ENCODE assay signal across 8 mouse cellular contexts in the genomic region with DNA sequence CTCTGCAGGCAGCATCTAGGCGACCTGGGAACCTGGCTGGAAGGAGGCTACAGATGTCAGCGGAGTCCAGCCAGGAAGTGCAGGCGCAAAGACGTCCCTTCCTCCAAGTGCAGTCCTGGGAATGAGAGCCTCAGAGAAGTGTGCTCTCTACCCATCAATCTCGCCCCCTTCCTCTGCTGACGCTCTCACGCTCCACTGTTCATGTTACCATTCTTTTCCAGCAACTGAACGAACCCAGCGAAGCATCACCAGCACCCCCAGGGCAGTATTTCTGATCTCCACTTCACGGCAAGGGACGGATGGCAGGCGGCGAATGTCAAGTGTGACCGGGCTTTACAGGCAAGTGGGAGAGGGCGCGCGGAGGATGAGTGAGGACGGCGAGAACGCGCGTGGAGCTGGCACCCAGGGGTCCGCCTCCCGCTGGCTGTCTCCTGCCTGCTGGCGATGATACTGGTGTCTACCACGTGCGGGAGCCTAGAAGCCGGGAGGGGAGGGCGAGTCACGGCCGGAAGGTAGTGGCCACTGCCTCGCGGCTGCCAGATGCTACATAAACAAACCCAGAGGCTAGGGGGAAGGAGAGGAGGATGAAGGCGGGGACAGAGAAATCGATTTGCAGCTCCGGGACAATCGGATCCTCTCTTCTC. TPM values are rescaled to one million over a fixed set of nuclear protein-coding genes. Genes with fewer than 3 reads are reported as not detected.
DNase-seq lines count a peak whose midpoint lies in the region; ATAC-seq and TF ChIP-seq lines count a peak whose summit lies in the region.

A gene (minus strand): TSS at position 445 of the 644 bp plus-strand sequence.

- peak within 1 kb of the TSS; percentile 74 for H3K9ac ChIP-seq in heart, embryonic 13.5 days
- peak within 1 kb of the TSS; percentile 64 for H3K9ac ChIP-seq in forebrain, postnatal 0 days
- H3K9ac ChIP-seq in midbrain, embryonic 13.5 days (replicated peaks) = peak within 1 kb of the TSS; percentile 77

- no peak; the same call in 1 of the 2 replicates for TF ChIP-seq CTCF in forebrain, postnatal 0 days (IDR thresholded peaks at IDR 0.05; ENCODE audit: low read depth)

- DNase-seq in heart, adult 8-10 months (ENCODE audit: low spot score) = no peak
- peak; percentile 12 for DNase-seq in cerebellum, adult 11-12 months
- peak; percentile 73 for DNase-seq in forebrain, postnatal 0 days
- peak; percentile 62 to 77 for DNase-seq in layer of hippocampus, postnatal 14 days (ENCODE audit: low spot score in 2 of 2)
- DNase-seq in testis, postnatal 14 days (ENCODE audit: low spot score) = peak; percentile 3
- no peak for DNase-seq in spleen, adult 18-20 months

- under 1% methylated on average over 37 of the region's 37 CpGs for WGBS in heart, embryonic 13.5 days
- 1% methylated on average over 37 of the region's 37 CpGs for whole genome bisulfite sequencing in forebrain, postnatal 0 days
- WGBS in midbrain, embryonic 13.5 days = 0% methylated on average over 37 of the region's 37 CpGs

- H3K27me3 ChIP-seq in heart, embryonic 13.5 days (replicated peaks) = peaks cover 31% of the 10 kb centered on the region
- H3K27me3 ChIP-seq in forebrain, postnatal 0 days (ENCODE audit: insufficient read depth, low read length) = no peaks in the 10 kb centered on the region
- H3K27me3 ChIP-seq in midbrain, embryonic 13.5 days = peaks cover 10% of the 10 kb centered on the region; the same call in 1 of the 2 replicates

- H3K4me3 ChIP-seq in heart, embryonic 13.5 days = peak within 1 kb of the TSS; percentile 70
- H3K4me3 ChIP-seq in forebrain, postnatal 0 days (ENCODE audit: low read depth, low read length) = peak within 1 kb of the TSS; percentile 60
- H3K4me3 ChIP-seq in midbrain, embryonic 13.5 days (replicated peaks) = peak within 1 kb of the TSS; percentile 68

- no peaks in the 10 kb centered on the region for H3K36me3 ChIP-seq in heart, embryonic 13.5 days
- H3K36me3 ChIP-seq in forebrain, postnatal 0 days (ENCODE audit: insufficient read depth) = no peaks in the 10 kb centered on the region
- no peaks in the 10 kb centered on the region for H3K36me3 ChIP-seq in midbrain, embryonic 13.5 days

- H3K27ac ChIP-seq in heart, embryonic 13.5 days (replicated peaks) = no peak within 1 kb of the TSS
- peak within 1 kb of the TSS; percentile 76 for H3K27ac ChIP-seq in forebrain, postnatal 0 days (ENCODE audit: low read depth, low read length)
- peak within 1 kb of the TSS; percentile 68 for H3K27ac ChIP-seq in midbrain, embryonic 13.5 days

- H3K4me1 ChIP-seq in heart, embryonic 13.5 days = peaks cover 11% of the 10 kb centered on the region
- H3K4me1 ChIP-seq in forebrain, postnatal 0 days (ENCODE audit: insufficient read depth) = no peaks in the 10 kb centered on the region
- H3K4me1 ChIP-seq in midbrain, embryonic 13.5 days (replicated peaks) = peaks cover 12% of the 10 kb centered on the region

- peak within 1 kb of the TSS; percentile 98 for H3K4me2 ChIP-seq in heart, embryonic 13.5 days
- H3K4me2 ChIP-seq in forebrain, postnatal 0 days (ENCODE audit: low read depth) = peak within 1 kb of the TSS; percentile 76
- H3K4me2 ChIP-seq in midbrain, embryonic 13.5 days (replicated peaks) = peak within 1 kb of the TSS; percentile 90

- H3K9me3 ChIP-seq in heart, embryonic 13.5 days = no peaks in the 10 kb centered on the region
- H3K9me3 ChIP-seq in forebrain, postnatal 0 days (ENCODE audit: low read length) = no peaks in the 10 kb centered on the region
- no peaks in the 10 kb centered on the region for H3K9me3 ChIP-seq in midbrain, embryonic 13.5 days

- ATAC-seq in heart, embryonic 13.5 days (ENCODE audit: extremely low read depth, insufficient number of reproducible peaks, low FRiP score, low TSS enrichment) = no peak
- ATAC-seq in forebrain, postnatal 0 days = peak; percentile 87
- peak; percentile 74 for ATAC-seq in midbrain, embryonic 13.5 days

RNA-seq across cellular contexts. Expression of the gene that starts here (rescaled TPM):
- 0.05 and 0.35 TPM in 2 replicates for polyA plus RNA-seq in heart, embryonic 13.5 days (2015; fragmentation: Nextera tagmentation; extraction: Ambion mirVana)
- not detected for total RNA-seq in heart, adult 8-10 months (2022)
- total RNA-seq in forebrain, postnatal 0 days (2014; rRNA removed) = 27.8 and 29.0 TPM in 2 replicates
- polyA plus RNA-seq in forebrain, postnatal 0 days (2015; fragmentation: Nextera tagmentation; extraction: Ambion mirVana) = 9.4 and 15.0 TPM in 2 replicates
- total RNA-seq in layer of hippocampus, postnatal 14 days (2021) = 10 to 100 TPM; 51.7 to 55.3 TPM
- 6.8 and 8.7 TPM in 2 replicates for polyA plus RNA-seq in midbrain, embryonic 13.5 days (2015; fragmentation: Nextera tagmentation; extraction: Ambion mirVana)

Comparison
In these comparisons a context has a peak if more than half of its experiments do, and no peak if none do; other contexts are left out.
1. RNA of the gene that starts here (total RNA-seq): 51.7 to 55.3 TPM in layer of hippocampus, postnatal 14 days and 27.8 to 29.0 TPM in forebrain, postnatal 0 days; not detected in heart, adult 8-10 months; every median in the first group is over 10 times any median in the second.
2. DNase-seq: peak in cerebellum, adult 11-12 months (single experiment), forebrain, postnatal 0 days (single experiment), layer of hippocampus, postnatal 14 days (2 of 2) and testis, postnatal 14 days (single experiment); none in heart, adult 8-10 months (single experiment) and spleen, adult 18-20 months (0 of 2).
3. Peak in every context shown above with its lines, with median percentiles within 50 percentile points of each other: H3K4me2 ChIP-seq, H3K4me3 ChIP-seq and H3K9ac ChIP-seq.